Mouse (Mus musculus) heart, embryonic 10.5 days (tissue): Measurements from ENCODE around the gene Phactr2. TPM values are rescaled to one million over a fixed set of nuclear protein-coding genes. Genes with fewer than 3 reads are reported as not detected.

Experiments
- DNase-seq: peaks from one replicate; pipeline ENCODE4 v3.0.0-alpha.2; 2017; ENCODE audit warnings: low spot score
- H3K27ac ChIP-seq: fragments of 300-500 bp; sonication (generic); 2 replicates; pipeline ENCODE4 v1.5.1; 2016; ENCODE audit warnings: mild to moderate bottlenecking
- H3K27me3 ChIP-seq: fragments of 300-500 bp; sonication (generic); 2 replicates; pipeline ENCODE4 v1.6.1; 2016; ENCODE audit warnings: mild to moderate bottlenecking; ENCODE audit not compliant: poor library complexity, insufficient read depth, severe bottlenecking
- H3K36me3 ChIP-seq: fragments of 300-500 bp; sonication (generic); 2 replicates; pipeline ENCODE4 v1.6.1; 2016; ENCODE audit warnings: mild to moderate bottlenecking, moderate library complexity
- H3K4me1 ChIP-seq: fragments of 300-500 bp; sonication (generic); 2 replicates; pipeline ENCODE4 v1.6.1; 2016; ENCODE audit warnings: mild to moderate bottlenecking
- H3K4me3 ChIP-seq: fragments of 300-500 bp; sonication (generic); 2 replicates; pipeline ENCODE4 v1.5.1; 2016; ENCODE audit warnings: mild to moderate bottlenecking, moderate library complexity
- H3K9me3 ChIP-seq: fragments of 300-500 bp; sonication (generic); 2 replicates; pipeline ENCODE4 v1.6.1; 2016; ENCODE audit warnings: mild to moderate bottlenecking, moderate library complexity
- WGBS: fragments of 180-500 bp; shearing (Covaris S2); methylation state at CpG from one replicate; pipeline ENCODE4 v1.1.7; 2016; 5-methylcytosine and 5-hydroxymethylcytosine counted together
- polyA plus RNA-seq: library from polyadenylated mRNA; unstranded; fragments of >200 nt; fragmentation: Nextera tagmentation; extraction: Ambion mirVana; gene quantifications from 2 replicates; pipeline ENCODE4 v1.2.1, GENCODE M21; 2016

Gene Phactr2
- polyA plus RNA-seq, 1 experiment from 2014 or later = 53.3 TPM

DNA sequence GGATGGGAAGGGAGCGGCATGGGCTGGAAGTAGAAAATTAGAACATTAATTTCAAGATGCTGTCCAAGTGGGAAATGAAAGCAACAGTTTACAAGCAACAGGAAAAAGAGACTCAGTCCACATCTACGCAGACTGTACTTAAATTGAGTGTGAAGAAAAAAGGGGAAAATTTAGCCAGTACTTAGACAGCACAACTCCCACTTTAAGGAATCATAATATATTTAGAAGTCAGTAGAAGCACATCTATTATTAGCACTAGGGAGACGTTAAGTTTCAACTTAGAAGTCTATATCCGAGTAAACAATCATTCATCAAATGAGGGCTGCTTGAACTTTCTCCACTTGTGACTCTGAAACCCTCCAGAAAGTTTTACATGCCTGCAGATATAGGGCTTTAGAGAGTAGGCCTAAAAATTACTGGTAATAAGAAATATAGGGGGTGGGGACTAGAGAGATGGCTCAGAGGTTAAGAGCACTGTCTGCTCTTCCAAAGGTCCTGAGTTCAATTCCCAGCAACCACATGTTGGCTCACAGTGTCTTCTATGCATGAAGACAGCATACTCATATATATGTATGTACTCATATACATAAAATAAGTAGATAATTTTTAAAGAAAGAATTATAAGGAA, 142.7 kb downstream of the Phactr2 start:
- DNase-seq = no peak
- Histone ChIP-seq H3K27ac (no peak overlapping the region), H3K27me3 (no peaks in the 10 kb centered on the region), H3K4me3 (no peak overlapping the region), H3K4me1 (0 out of 2 replicates have a peak, but pooled peaks cover 13% of the 10 kb centered on the region), H3K36me3 (no peaks in the 10 kb centered on the region), H3K9me3 (no peaks in the 10 kb centered on the region)
- 67% methylated on average over 4 of the region's 4 CpGs for WGBS

DNA sequence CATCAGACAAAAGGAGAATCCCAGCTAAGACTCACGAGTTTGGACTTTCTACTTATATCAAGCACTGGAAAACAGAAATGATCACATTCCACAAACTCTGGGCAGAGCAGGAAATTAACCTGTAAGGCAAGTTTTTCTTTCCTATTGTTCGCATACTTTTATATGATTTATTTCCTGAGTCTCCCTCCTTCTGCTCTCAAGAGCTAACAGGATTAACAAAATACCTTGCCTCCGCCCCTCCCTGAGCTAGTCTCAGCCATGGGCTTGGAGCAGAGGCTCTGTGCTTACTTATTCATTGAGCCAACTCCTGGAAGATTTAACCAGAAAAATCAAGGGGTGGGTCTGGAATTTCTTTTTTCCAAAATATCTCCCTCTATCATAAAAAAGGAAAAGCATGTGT, 145.6 kb downstream of the Phactr2 start:
- DNase-seq = no peak
- Histone ChIP-seq H3K4me1 (peaks cover 19% of the 10 kb centered on the region; the same call in 1 of the 2 replicates), H3K4me3 (no peak overlapping the region), H3K27ac (no peak overlapping the region), H3K36me3 (no peaks in the 10 kb centered on the region), H3K9me3 (no peaks in the 10 kb centered on the region), H3K27me3 (no peaks in the 10 kb centered on the region)
- WGBS = 71% methylated on average over 3 of the region's 3 CpGs

DNA sequence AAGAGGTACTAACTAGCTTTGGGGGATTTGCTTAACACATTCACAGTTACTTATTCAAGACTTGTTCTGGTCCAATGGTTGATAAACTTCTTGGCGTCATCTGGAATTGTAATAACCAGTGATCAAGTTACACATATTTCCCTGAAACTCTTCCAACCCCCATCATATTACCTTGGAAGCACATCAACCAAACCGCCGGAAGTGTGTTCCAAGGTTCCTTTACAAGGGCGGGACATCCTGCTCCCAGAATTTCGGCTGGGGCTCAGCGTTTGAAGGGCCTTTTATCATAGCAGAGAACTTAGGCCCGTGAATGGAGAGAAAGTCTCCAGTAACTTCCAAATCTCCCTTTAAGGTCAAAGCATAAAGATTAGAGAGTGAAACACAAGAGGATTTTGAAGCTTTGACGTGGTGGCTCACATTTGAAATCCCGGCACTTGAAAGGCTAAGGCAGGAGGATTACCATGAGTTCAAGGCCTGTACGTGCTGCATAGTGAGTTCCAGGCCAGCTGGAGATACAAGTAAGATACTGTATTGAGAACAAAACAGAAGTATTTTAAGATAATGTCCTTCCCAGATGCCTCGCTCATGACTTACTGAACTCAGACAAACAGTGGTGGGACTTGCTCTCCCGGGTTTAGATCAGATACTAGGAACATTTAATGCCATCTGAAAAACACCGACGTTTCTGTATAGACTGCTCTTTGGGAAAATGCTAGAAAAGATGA, 147.9 kb downstream of the Phactr2 start:
- Histone ChIP-seq H3K36me3 (no peaks in the 10 kb centered on the region), H3K27me3 (no peaks in the 10 kb centered on the region), H3K4me1 (peaks cover 29% of the 10 kb centered on the region; the same call in 1 of the 2 replicates), H3K27ac (peak overlapping the region; percentile 64; the same call in 1 of the 2 replicates), H3K4me3 (no peak overlapping the region), H3K9me3 (no peaks in the 10 kb centered on the region)
- 68% methylated on average over 14 of the region's 14 CpGs for WGBS
- DNase-seq = no peak

DNA sequence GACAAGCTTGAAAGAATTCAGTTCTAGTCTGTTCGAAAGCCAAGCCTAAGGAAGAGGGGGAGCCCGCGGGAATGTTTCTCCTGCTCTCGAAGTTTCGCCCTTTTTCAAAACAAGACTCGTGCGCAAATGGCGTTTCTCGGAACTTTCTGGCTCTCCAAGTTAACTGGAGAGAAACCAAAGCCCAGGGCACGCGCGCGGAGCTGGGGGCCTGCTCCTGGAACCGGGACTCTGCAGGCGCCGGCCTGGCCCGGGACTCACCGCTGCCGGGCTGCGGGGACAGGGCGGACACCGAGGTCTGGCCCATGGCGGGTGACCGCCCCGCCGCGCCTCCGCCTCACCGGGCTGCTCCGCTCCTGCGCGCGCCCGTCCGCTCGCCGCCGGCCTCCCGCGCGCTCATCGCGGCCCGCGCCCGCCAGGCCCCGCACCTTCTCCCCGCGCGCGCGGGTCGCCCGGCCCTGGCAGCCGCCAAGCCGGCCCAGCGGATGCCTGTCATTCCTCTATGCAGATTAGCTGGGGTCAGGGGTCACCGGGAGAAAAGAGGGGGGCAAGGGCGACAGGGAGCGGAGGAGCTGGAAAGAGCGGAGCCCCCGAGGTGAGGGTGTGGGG, 150.3 kb downstream of the Phactr2 start:
- H3K27ac ChIP-seq = peak overlapping the region; percentile 99
- H3K27me3 ChIP-seq = no peaks in the 10 kb centered on the region
- DNase-seq = peak; percentile 83
- H3K4me1 ChIP-seq = peaks cover 29% of the 10 kb centered on the region; the same call in 1 of the 2 replicates
- WGBS = under 1% methylated on average over 62 of the region's 62 CpGs
- no peaks in the 10 kb centered on the region for H3K36me3 ChIP-seq
- H3K4me3 ChIP-seq = peak overlapping the region; percentile 79
- H3K9me3 ChIP-seq = no peaks in the 10 kb centered on the region

DNA sequence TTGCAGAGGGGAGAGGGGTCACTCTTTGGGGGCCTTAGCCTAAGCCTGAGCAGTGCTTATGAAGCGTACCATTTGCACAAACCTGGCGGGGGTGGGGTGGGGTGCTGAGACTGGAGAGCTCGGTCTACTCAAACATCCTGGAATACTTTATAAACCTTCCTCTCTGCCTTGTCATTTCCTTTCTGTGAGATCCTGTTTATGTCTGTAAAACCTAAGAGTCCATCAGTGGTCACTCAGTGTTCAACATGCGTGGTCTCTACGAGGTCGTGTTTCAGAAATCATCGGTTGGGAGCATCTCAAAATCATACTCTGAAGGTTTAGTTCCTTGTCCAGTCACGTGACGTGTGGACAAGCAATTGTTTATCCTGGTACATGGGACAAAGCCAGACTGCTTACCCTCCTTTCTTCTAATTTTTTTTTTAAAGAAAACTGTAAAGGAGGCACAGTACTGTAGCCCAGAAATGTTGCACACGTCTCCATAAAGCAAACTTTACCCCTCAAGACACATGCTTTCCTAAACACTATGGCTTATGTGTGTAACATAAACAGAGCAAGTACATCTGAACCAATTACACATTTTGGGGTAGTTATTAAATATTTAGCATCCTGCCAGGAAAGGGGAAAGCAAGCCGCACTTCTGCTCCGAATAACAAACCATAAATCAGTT, 150.9 kb downstream of the Phactr2 start:
- Histone ChIP-seq H3K9me3 (no peaks in the 10 kb centered on the region), H3K4me1 (peaks cover 25% of the 10 kb centered on the region; the same call in 1 of the 2 replicates), H3K36me3 (no peaks in the 10 kb centered on the region), H3K27me3 (no peaks in the 10 kb centered on the region), H3K4me3 (peak overlapping the region; percentile 79), H3K27ac (peak overlapping the region; percentile 99)
- DNase-seq = no peak
- WGBS = 24% methylated on average over 12 of the region's 12 CpGs

DNA sequence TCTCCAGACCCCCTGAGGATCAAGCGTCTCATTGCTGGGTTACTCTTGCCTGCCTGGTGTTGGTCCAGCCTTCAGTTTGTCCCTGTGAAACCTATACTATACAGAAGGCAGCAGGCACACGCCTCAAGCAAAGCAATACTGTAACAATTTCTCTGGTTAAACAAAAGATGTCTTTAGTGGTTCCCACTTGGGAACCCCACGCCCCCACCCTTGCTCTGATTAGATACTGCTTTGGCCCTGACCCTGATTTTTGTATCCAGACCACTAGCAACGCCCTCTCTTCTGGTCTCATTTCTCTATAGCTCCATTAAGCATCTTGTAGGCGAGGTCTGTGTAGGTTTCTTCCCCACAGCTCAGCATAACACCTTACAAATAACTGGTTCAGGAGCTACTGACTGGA, 159.2 kb downstream of the Phactr2 start:
- Histone ChIP-seq H3K4me1 (peaks cover 47% of the 10 kb centered on the region), H3K36me3 (no peaks in the 10 kb centered on the region), H3K4me3 (no peak overlapping the region), H3K27ac (peak overlapping the region; percentile 47; the same call in 1 of the 2 replicates), H3K9me3 (no peaks in the 10 kb centered on the region), H3K27me3 (no peaks in the 10 kb centered on the region)
- 68% methylated on average over 5 of the region's 5 CpGs for WGBS
- no peak for DNase-seq

DNA sequence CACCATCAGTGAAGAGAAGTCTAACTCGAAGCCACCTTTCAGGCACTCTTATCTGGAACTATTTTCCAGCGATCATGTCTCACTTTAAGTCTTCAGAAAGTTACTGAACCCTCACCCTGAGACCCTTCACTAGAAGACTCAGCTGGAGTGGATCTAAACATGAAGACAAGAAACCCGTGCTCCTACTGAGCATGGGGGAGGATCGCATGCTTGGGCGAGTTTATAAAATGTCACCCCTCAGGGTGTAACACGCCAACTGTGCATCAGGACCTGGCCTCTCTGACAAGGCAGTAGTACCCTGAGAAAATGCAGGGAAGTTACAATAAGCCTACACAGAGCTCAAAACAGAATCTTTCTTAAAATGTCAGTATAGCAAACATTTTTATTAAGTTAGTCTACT, 161.6 kb downstream of the Phactr2 start:
- Histone ChIP-seq H3K4me3 (no peak overlapping the region), H3K27ac (no peak overlapping the region), H3K36me3 (0 out of 2 replicates have a peak, but pooled peaks cover 3% of the 10 kb centered on the region), H3K27me3 (no peaks in the 10 kb centered on the region), H3K9me3 (no peaks in the 10 kb centered on the region), H3K4me1 (peaks cover 55% of the 10 kb centered on the region)
- WGBS = 70% methylated on average over 6 of the region's 6 CpGs
- DNase-seq = no peak

DNA sequence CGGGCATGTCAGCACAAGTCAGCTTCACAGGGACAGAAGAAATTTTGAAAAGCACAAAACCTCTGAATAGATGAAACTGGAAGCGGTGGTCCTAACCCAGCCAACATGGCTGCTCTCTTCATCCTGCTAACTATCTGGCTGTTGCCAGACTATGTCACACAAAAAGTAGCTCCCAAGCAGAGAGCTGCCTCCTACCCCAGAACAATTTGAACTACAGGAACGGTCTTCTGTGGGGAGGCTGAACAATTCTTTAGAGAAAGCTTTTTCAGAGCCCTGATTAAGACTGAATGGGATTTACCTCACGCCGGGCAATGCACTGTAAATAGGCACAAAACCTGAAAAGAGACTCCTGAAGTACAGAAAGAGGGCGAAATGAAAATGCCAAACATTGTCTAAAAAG, 162.6 kb downstream of the Phactr2 start:
- no peak overlapping the region for H3K27ac ChIP-seq
- H3K27me3 ChIP-seq = no peaks in the 10 kb centered on the region
- no peak overlapping the region for H3K4me3 ChIP-seq
- WGBS = 83% methylated on average over 6 of the region's 6 CpGs
- peaks cover 55% of the 10 kb centered on the region for H3K4me1 ChIP-seq
- H3K36me3 ChIP-seq = 0 out of 2 replicates have a peak, but pooled peaks cover 4% of the 10 kb centered on the region
- no peak for DNase-seq
- H3K9me3 ChIP-seq = no peaks in the 10 kb centered on the region

DNA sequence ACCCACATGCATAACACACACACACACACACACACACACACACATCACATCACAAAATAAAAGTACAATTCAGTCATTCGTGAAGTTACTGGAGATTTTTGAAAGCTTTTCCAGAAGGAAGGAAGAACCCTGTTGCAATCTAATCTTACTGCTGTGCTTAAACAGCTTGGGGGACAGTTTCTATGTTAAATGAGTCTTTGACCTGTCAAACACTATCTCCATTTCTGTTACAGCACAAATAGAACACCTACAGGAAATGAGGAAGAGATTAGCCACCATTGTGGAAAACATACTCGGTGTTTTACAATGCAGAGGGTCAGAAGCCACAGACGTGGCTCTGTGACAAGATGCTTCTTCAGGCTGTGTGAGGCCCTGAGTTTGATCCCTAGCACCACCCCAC, 164.1 kb downstream of the Phactr2 start:
- Histone ChIP-seq H3K4me3 (no peak overlapping the region), H3K9me3 (no peaks in the 10 kb centered on the region), H3K27me3 (no peaks in the 10 kb centered on the region), H3K4me1 (peaks cover 51% of the 10 kb centered on the region), H3K36me3 (0 out of 2 replicates have a peak, but pooled peaks cover 4% of the 10 kb centered on the region), H3K27ac (no peak overlapping the region)
- no peak for DNase-seq
- WGBS = 33% methylated on average over 3 of the region's 3 CpGs

DNA sequence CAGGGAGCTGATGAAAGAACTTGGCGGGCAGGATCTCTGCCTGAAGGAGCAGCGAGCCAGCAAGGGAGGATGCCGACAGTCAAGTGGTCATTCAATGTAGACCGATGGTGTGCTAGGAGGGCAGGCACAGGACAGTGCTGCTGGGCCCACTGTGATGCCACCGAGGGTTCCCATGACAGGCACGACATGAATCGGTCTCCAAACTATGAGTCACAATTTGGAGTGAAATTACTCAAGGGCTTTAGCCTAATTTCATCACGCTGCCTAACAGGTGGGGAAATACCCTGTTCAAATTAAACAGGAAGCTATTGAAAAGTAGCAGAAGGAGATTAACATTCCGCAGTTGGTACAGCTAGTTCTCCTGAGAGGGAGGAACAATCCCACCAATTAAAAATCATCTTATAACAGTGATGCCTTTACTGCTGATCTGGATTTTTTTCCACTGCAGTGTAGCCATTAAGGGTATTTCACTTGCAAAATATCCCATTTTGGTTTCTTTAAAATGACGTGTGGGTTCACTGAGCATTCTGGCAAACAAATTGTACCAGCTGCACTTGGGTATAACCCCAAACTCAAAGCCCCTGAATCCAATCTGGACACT, 169.5 kb downstream of the Phactr2 start:
- 81% methylated on average over 10 of the region's 10 CpGs for WGBS
- H3K4me1 ChIP-seq = peaks cover 22% of the 10 kb centered on the region
- DNase-seq = no peak
- no peaks in the 10 kb centered on the region for H3K27me3 ChIP-seq
- no peaks in the 10 kb centered on the region for H3K9me3 ChIP-seq
- peaks cover 4% of the 10 kb centered on the region; the same call in 1 of the 2 replicates for H3K36me3 ChIP-seq
- H3K4me3 ChIP-seq = no peak overlapping the region
- H3K27ac ChIP-seq = no peak overlapping the region

DNA sequence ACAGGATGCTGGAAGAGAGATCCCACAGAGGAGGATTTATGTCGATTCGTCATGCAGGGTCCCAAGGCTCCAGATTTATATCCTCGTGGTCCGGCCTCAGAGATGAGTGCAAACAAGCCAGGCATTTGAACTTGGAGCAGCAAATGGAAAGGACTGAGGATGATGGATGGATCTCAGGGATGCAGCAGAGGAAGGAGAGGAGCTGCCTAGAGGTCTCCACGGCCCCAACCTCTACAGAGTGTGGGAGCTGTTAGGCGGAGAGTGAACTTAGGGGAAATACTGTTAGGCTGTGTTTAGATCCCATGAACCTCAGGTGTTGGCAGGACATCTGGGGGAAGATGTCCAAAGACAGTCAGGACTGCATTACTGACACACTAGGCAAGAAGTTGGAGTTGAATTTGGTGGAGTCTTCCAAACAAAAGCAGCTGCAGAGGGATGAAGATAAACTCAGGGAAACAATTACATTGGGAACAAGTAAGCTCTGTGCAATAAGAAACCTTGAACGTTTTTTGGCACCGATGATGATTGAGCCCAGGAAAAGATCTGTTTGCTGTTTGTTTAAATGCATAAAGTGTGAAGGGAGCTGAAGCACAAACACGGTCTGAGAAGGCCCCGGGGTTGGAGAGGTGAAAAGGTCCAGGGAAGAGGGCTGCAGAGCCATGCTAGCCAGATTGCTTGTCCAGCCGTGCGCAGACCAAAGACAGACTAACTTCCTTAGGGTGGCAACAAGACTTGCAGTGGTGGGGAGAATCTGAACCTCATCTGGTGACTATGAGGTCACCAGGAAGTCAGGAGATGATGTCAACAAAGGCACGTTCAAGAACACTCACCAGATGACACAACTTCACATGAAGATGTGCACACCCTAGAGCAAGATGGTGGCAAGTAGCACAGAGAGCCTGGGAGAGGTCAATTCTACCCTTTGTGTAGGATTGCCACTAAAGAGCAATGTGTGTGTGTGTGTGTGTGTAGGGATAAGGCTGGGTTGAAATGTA, 170.6 kb downstream of the Phactr2 start:
- 75% methylated on average over 13 of the region's 13 CpGs for WGBS
- no peak overlapping the region for H3K27ac ChIP-seq
- DNase-seq = no peak

More for the DNA sequence above, 170.6 kb downstream of the Phactr2 start:
- no peaks in the 10 kb centered on the region for H3K9me3 ChIP-seq
- H3K4me1 ChIP-seq = peaks cover 16% of the 10 kb centered on the region
- no peaks in the 10 kb centered on the region for H3K27me3 ChIP-seq
- peaks cover 4% of the 10 kb centered on the region; the same call in 1 of the 2 replicates for H3K36me3 ChIP-seq
- no peak overlapping the region for H3K4me3 ChIP-seq
